Mouse (Mus musculus) bone marrow, adult 2 months (tissue): Measurements from ENCODE around the gene Gng4.

Source experiments
- CTCF ChIP-seq: fragments of 200-500 bp; IDR thresholded peaks from 2 replicates; pipeline ENCODE4 v1.5.1; 2011; ENCODE audit warnings: low read length, control low read depth; ENCODE audit not compliant: control insufficient read depth, insufficient read depth
- POLR2A ChIP-seq: fragments of 200-500 bp; IDR thresholded peaks from 2 replicates; pipeline ENCODE4 v1.6.1; 2011; ENCODE audit warnings: low read depth, mild to moderate bottlenecking, control low read depth, low read length, borderline replicate concordance; ENCODE audit not compliant: control insufficient read depth

- TF ChIP-seq POLR2A (no peak), CTCF (no peak)
Measured at GRCm38 (mm10) chr13:13783296-13783695, 563 bp upstream of the Gng4 start.
